Mouse (Mus musculus) subcutaneous adipose tissue, adult 2 months (tissue): ENCODE data around the gene Lamb3. TPM values are rescaled to one million over a fixed set of nuclear protein-coding genes. Genes with fewer than 3 reads are reported as not detected.

Experiments used
- polyA plus RNA-seq: library from polyadenylated mRNA; depleted of rRNA; stranded (reverse); fragments of >200 nt; gene quantifications from 2 replicates; pipeline ENCODE4 v1.2.3, GENCODE M21; 2012; ENCODE audit warnings: low replicate concordance; rRNA removed

Lamb3 gene
- polyA plus RNA-seq: 3.5 and 12.5 TPM in 2 replicates

GRCm38 (mm10) chr1:193207503-193207902 lies at the start of gene Lamb3:
Gene Lamb3, plus strand, starts transcription at chr1:193207699.

GRCm38 (mm10) chr1:193167746-193168145 lies 39.8 kb upstream of the Lamb3 start, which contains the start of gene A130010J15Rik:
Gene A130010J15Rik, plus strand, starts transcription at chr1:193168046.

GRCm38 (mm10) chr1:193201383-193201778 lies 6.1 kb upstream of the Lamb3 start, which contains the start of gene Traf3ip3:
Gene Traf3ip3, minus strand, starts transcription at chr1:193201703.

GRCm38 (mm10) chr1:193263955-193264598 lies 56.6 kb downstream of the Lamb3 start, which contains the start of gene Hsd11b1:
Gene Hsd11b1, minus strand, starts transcription at chr1:193264075.

DNA sequence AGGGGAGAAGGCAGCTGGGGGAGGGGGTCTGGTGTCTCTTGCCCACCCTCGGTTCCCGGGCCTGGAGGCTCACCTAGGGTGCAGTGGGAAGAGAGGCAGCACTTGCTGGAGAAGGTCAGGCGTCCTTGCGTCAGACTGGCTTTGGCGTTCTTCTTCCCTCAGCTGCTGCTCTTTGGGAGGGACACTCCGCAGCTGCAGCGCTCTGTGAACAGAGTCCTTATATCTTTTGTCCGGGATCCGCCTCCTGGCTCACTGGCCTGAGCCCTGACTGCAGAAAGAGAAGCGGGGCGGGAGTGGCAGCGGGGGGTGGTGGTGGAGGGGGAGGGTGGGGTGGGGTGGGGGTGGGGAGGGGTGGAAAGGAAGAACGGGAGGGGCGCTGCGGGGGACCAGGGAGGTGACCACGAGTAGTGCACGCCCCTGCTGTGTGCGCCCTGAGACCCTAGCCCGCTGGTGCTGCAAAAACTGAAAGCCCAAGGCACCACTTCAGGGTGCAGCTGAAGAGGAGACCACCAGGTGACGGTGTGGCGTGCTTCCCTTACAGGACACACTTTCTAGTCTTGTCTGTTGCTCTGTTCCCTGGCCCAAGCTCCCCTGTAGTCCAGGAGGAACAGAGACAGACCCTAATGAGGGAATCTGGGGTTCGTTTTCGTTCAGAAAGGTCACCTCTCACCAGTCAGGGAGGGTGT lies 65.6 kb downstream of the Lamb3 start, which contains the start of gene G0s2:
Gene G0s2, minus strand, starts transcription at position 302 of the 686 bp plus-strand sequence.

DNA sequence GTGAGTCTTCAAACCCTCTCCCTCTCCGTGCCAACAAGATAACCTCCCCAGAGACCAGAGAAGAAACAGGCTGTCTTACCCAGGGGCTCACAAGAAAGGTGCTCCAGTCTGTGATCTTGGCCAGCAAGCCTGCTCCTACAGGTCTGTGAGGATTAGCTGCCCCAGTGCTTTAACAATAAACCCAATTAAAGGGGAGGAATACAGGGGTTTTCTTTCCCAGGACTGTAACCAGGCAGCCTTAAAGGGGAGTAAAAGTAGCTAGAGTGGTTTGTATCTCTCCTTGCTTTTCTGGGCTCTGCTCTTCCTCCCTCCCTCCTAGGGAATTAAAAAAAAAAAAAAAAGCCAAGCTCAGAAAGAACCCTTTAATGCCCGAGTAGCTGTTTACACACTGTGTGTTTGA lies 162.6 kb downstream of the Lamb3 start, which contains the start of gene Camk1g:
Gene Camk1g, minus strand, starts transcription at position 203 of the 400 bp plus-strand sequence.

Other genes with a start within 250 kb of the Lamb3 start
- 0.10 and 0.27 TPM in 2 replicates for gene Syt14, start 171.9 kb upstream of the Lamb3 start, polyA plus RNA-seq
- gene Diexf, start 77.4 kb upstream of the Lamb3 start, polyA plus RNA-seq: 14.7 and 25.0 TPM in 2 replicates
- gene Irf6, start 54.6 kb upstream of the Lamb3 start, polyA plus RNA-seq: 1.5 and 88.0 TPM in 2 replicates
- 2.8 and 4.1 TPM in 2 replicates for gene A130010J15Rik, start 39.7 kb upstream of the Lamb3 start, polyA plus RNA-seq
- gene Traf3ip3, start 6.0 kb upstream of the Lamb3 start, polyA plus RNA-seq: 1.3 and 3.4 TPM in 2 replicates
- gene Hsd11b1, start 56.4 kb downstream of the Lamb3 start, polyA plus RNA-seq: 27.9 and 122 TPM in 2 replicates
- gene G0s2, start 65.5 kb downstream of the Lamb3 start, polyA plus RNA-seq: 400 and 1,056 TPM in 2 replicates
- gene Camk1g, start 162.6 kb downstream of the Lamb3 start, polyA plus RNA-seq: 1.3 and 5.8 TPM in 2 replicates